8 mouse cellular contexts compared by ENCODE assay signal in genomic region chr4:155802741-155803339, GRCm38 (mm10). TPM values are rescaled to one million over a fixed set of nuclear protein-coding genes. Genes with fewer than 3 reads are reported as not detected.
DNase-seq lines count a peak whose midpoint lies in the region; ATAC-seq and TF ChIP-seq lines count a peak whose summit lies in the region.

Gene Mrpl20 (plus strand): TSS chr4:155802878.

- peaks cover 29% of the 10 kb centered on the region for H3K36me3 ChIP-seq in midbrain, embryonic 10.5 days

- H3K27me3 ChIP-seq in midbrain, embryonic 10.5 days (ENCODE audit: low read depth, poor library complexity, severe bottlenecking) = no peaks in the 10 kb centered on the region

- peak within 1 kb of the TSS; percentile 96 for H3K4me3 ChIP-seq in cortical plate, adult 2 months (ENCODE audit: insufficient read depth, low read length)
- peak within 1 kb of the TSS; percentile 94 for H3K4me3 ChIP-seq in midbrain, embryonic 10.5 days

- ATAC-seq in granulocyte monocyte progenitor cell, adult 5-6 weeks (replicated peaks; ENCODE audit: poor library complexity, severe bottlenecking) = peak; percentile 41

- TF ChIP-seq CTCF in cortical plate, adult 2 months (IDR thresholded peaks at IDR 0.05; ENCODE audit: extremely low read depth, insufficient read depth, low read length) = no peak

- no peak for DNase-seq in urinary bladder, adult 2 months (ENCODE audit: low spot score)
- DNase-seq in urinary bladder, postnatal 36 days (ENCODE audit: low spot score in 2 of 2) = no peak
- DNase-seq in large intestine, adult 2 months (ENCODE audit: low read depth, low spot score) = no peak
- DNase-seq in midbrain, embryonic 10.5 days (ENCODE audit: low spot score) = no peak
- no peak for DNase-seq in ovary, postnatal 14 days (ENCODE audit: low spot score)
- no peak for DNase-seq in frontal cortex, postnatal 25 days (ENCODE audit: low spot score in 2 of 2)

- peaks cover 3% of the 10 kb centered on the region; the same call in 1 of the 2 replicates for H3K4me1 ChIP-seq in cortical plate, adult 2 months (ENCODE audit: control insufficient read depth, insufficient read depth, low read length)
- peaks cover 22% of the 10 kb centered on the region for H3K4me1 ChIP-seq in midbrain, embryonic 10.5 days

- WGBS in large intestine, adult 2 months = 10% methylated on average over 12 of the region's 12 CpGs
- 7% methylated on average over 12 of the region's 12 CpGs for WGBS in midbrain, embryonic 10.5 days

- no peak for TF ChIP-seq POLR2A in cortical plate, adult 2 months (IDR thresholded peaks at IDR 0.05; ENCODE audit: extremely low read depth, insufficient read depth, low read length)

- peak within 1 kb of the TSS; percentile 43; the same call in 1 of the 2 replicates for H3K27ac ChIP-seq in cortical plate, adult 2 months (ENCODE audit: insufficient read depth, low read length)
- peak within 1 kb of the TSS; percentile 89 for H3K27ac ChIP-seq in midbrain, embryonic 10.5 days (replicated peaks)

- no peaks in the 10 kb centered on the region for H3K9me3 ChIP-seq in midbrain, embryonic 10.5 days (replicated peaks)

RNA-seq across cellular contexts. Expression of gene Mrpl20, which starts in this region (rescaled TPM):
- polyA plus RNA-seq in urinary bladder, adult 2 months (2012; rRNA removed) = 78.0 and 96.4 TPM in 2 replicates
- polyA plus RNA-seq in cortical plate, adult 2 months (2012; rRNA removed) = 105 and 110 TPM in 2 replicates
- total RNA-seq in granulocyte monocyte progenitor cell, adult 5-6 weeks (2014; fragmentation: Nextera tagmentation) = 191 and 198 TPM in 2 replicates
- 84.2 and 91.1 TPM in 2 replicates for total RNA-seq in granulocyte monocyte progenitor cell, adult 5-6 weeks (2017)
- 73.4 and 84.4 TPM in 2 replicates for polyA plus RNA-seq in large intestine, adult 2 months (2012; rRNA removed)
- polyA plus RNA-seq in midbrain, embryonic 10.5 days (2016; fragmentation: Nextera tagmentation; extraction: Ambion mirVana) = 235 and 260 TPM in 2 replicates
